Mouse (Mus musculus) left cerebral cortex, adult 18-20 months (tissue): ENCODE measurements at regions not wholly inside any gene's neighbourhood (a gene's known extent, or its start where the extent isn't known, plus 50 kb on each side); places are given as distances from the start of the nearest gene placed in this dataset.
"Not testable (repeated sequence)": the region's sequence is repeated elsewhere in the genome, so short reads cannot be mapped to it uniquely, and the experiment has no call there.

ENCODE experiments used
- DNase-seq, 2 experiments: peaks; one replicate each; pipeline ENCODE4 v3.0.0; 2021 to 2022; ENCODE audit warnings: low spot score in 2 of 2, mixed read lengths in 1 of 2

- no peak for DNase-seq
These were observed 306.3 kb upstream of the Flrt2 start for GRCm38 (mm10) chr12:95385688-95386087.

GRCm38 (mm10) chr12:95388185-95388584, 303.8 kb upstream of the Flrt2 start:
- peak; percentile 46 to 53 for DNase-seq

- no peak for DNase-seq
These were observed 299.2 kb upstream of the Flrt2 start for GRCm38 (mm10) chr12:95392821-95393220.

GRCm38 (mm10) chr12:95394991-95395530, 297.0 kb upstream of the Flrt2 start:
- DNase-seq, result no peak

GRCm38 (mm10) chr12:95420861-95421260, 271.2 kb upstream of the Flrt2 start:
- DNase-seq, result no peak

GRCm38 (mm10) chr12:95424739-95425138, 267.3 kb upstream of the Flrt2 start:
- DNase-seq, result no peak

- DNase-seq, result no peak
These were observed 254.8 kb upstream of the Flrt2 start for GRCm38 (mm10) chr12:95437226-95437625.

- DNase-seq, result no peak
These were observed 234.5 kb upstream of the Flrt2 start for GRCm38 (mm10) chr12:95457480-95457879.

GRCm38 (mm10) chr12:95466502-95467490, 225.2 kb upstream of the Flrt2 start:
- DNase-seq, result no peak

GRCm38 (mm10) chr12:95469897-95470296, 222.1 kb upstream of the Flrt2 start:
- no peak for DNase-seq

- no peak for DNase-seq
These were observed 205.5 kb upstream of the Flrt2 start for GRCm38 (mm10) chr12:95486502-95486901.

GRCm38 (mm10) chr12:95488371-95488770, 203.7 kb upstream of the Flrt2 start:
- DNase-seq, result no peak

GRCm38 (mm10) chr12:95489374-95489773, 202.7 kb upstream of the Flrt2 start:
- DNase-seq, result no peak

- no peak for DNase-seq
These were observed 202.2 kb upstream of the Flrt2 start for GRCm38 (mm10) chr12:95489848-95490247.

GRCm38 (mm10) chr12:95491806-95492436, 200.1 kb upstream of the Flrt2 start:
- DNase-seq, result not testable (repeated sequence)

GRCm38 (mm10) chr12:95501443-95501842, 190.6 kb upstream of the Flrt2 start:
- DNase-seq, result no peak

- DNase-seq, result no peak
These were observed 172.0 kb upstream of the Flrt2 start for GRCm38 (mm10) chr12:95520008-95520407.

- DNase-seq, result no peak
These were observed 170.0 kb upstream of the Flrt2 start for GRCm38 (mm10) chr12:95522052-95522451.

GRCm38 (mm10) chr12:95533888-95534639, 158.0 kb upstream of the Flrt2 start:
- no peak for DNase-seq

GRCm38 (mm10) chr12:95547301-95547700, 144.7 kb upstream of the Flrt2 start:
- no peak for DNase-seq

- no peak for DNase-seq
These were observed 138.9 kb upstream of the Flrt2 start for GRCm38 (mm10) chr12:95553129-95553528.
